Mouse (Mus musculus): ENCODE measurements at regions not wholly inside any gene's neighbourhood (a gene's known extent, or its start where the extent isn't known, plus 50 kb on each side); places are given as distances from the start of the nearest gene placed in this dataset.
A peak's percentile ranks its signal among the peaks of the same experiment; 100 is the strongest.

- no peak for DNase-seq (ENCODE audit: low read depth)
These were observed 112.5 kb upstream of the Egln3 start for GRCm38 (mm10) chr12:54316066-54316567.

- DNase-seq (ENCODE audit: low read depth), result no peak
These were observed 110.5 kb upstream of the Egln3 start for GRCm38 (mm10) chr12:54314153-54314552.

- DNase-seq (ENCODE audit: low read depth), result peak; percentile 37
These were observed 109.7 kb upstream of the Egln3 start for GRCm38 (mm10) chr12:54313211-54313845.

DNA sequence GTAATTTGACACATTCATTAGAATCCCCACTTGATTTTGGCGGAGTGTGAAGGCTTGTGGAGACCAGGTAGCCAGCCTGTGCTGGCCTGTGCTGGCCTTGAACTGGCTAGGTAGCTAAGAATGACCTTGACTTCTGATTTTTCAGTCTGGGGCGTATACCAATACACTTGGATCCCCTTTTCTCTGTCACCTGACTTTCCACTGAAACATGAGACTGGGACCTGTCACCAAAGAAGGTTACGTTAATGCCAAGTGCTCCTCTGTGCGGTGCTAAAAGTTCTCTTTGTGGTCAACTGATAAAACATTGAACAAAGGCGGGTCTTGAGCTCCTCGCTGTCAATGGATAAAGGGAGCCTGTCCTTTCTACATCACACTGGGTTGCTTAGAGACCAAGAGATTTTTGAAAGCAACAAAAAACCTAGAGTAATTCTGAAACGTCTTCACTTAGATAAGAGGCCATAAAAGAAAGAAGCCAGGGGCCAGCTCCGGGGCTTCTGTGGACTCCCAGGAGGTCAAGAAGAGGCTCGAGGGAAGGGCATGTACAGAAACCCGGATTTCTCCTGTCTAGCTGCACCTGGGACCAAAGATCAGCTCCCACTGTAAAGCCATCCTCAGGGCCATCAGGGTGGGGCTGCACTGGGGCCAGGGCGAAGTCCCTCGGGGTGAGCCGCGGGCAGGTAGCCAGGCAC lies 109.0 kb upstream of the Egln3 start:
- DNase-seq (ENCODE audit: low read depth), result no peak

- DNase-seq (ENCODE audit: low read depth), result no peak
These were observed 108.3 kb upstream of the Egln3 start for GRCm38 (mm10) chr12:54311896-54312521.

DNA sequence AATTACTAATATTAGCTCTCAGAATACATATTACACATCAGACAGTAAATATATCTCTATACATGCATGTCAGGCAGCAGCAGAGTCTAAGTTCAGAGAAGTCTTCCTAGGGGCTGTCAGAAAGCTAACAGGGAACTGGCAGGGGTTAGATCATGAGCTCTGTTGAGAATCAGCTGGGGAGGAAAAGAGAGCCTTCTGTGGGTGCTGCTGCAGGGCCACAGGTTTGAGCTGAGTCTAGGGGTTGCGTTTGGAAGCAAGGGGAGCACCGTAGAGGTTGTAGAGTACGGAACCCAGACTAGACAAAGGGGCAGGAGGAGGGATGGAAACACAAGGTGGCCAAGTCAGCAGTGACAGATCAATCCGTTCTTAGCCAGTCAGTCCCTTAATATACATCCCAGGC lies 106.2 kb upstream of the Egln3 start:
- no peak for DNase-seq (ENCODE audit: low read depth)

DNA sequence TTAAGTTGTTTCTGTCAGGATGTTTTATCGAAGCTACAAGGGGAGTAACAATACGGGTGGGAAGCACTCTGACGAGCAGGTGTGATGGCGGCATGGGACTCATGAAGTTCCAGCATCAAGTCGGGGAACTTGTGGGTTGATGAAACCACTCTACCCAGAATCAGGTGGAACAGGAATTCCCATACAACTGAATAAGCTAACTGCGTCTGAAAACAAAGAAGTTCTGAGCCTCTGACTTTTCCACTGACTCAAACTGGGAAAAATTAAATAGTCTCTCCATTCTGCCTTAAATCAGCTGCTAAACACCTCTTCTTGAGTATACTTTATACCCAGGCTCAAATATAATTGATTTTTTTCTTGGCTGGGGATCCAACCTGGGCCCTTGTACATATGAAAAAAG lies 105.6 kb upstream of the Egln3 start:
- no peak for DNase-seq (ENCODE audit: low read depth)

DNA sequence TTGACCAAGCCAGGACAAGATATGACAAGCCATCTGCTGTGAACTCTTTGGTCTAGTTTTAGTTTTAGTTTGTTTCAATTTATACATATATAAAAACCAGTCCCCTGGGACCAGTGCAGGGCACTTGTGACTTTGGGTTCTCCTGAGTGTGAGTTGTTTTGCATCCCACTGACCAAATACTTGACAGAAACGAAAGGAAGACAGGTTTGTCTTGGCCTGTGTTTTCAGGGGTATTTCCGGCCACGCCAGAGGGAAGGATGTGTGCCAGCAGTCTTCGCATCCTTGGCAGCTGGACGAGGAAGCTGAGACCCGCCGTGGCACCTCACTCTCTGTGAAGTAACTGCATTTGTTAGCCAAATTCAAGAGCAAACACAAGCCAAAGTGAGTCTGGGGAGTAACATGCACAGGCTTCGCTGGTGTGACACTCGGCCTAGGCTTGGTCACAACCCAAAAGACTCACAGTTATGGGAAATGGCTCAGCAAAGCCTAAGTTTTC lies 101.5 kb upstream of the Egln3 start:
- DNase-seq (ENCODE audit: low read depth), result no peak

DNA sequence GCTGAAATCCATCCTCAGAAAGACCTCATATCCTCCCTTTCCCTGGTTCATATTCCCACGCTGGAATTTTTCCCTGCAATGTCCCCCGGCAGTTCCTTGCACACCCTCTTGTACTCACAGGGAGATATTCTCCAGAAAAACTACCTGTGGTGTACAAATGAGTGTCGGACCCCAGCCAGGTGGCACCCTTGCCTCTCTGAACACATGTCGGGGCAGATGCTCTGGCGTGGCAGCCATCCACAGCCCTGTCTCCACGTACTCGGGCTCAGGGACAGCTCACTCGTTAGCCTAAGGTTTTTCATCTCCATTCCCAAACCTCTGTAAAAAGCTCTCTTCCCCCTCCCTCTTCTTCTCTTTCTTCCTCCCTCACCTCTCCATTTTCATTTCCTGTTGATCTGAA lies 100.1 kb upstream of the Egln3 start:
- no peak for DNase-seq (ENCODE audit: low read depth)

DNA sequence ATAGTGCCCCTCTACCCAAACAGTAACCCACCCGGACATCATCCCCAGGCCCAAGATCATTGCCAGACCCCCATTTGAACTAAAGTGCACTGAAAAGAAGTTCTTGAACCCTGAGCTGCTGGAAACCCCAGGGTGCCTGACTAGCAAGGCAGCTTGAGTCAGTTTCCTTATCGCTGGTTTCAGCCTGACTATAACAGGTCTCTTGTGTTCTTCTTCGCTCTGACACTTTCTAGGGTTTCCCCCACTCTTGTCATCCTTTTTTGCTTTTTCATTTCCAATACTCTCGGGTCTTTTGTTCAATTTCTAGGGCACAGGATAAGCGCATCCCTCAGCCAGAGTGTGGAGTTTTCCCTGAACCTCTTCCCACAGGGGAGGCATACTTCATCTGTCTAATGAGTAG lies 95.8 kb upstream of the Egln3 start:
- no peak for DNase-seq (ENCODE audit: low read depth)

- DNase-seq (ENCODE audit: low read depth), result no peak
These were observed 89.6 kb upstream of the Egln3 start for GRCm38 (mm10) chr12:54293248-54293647.

- DNase-seq (ENCODE audit: low read depth), result no peak
These were observed 86.7 kb upstream of the Egln3 start for GRCm38 (mm10) chr12:54290311-54290710.

GRCm38 (mm10) chr12:54288747-54289146 lies 85.1 kb upstream of the Egln3 start:
- DNase-seq (ENCODE audit: low read depth), result no peak

DNA sequence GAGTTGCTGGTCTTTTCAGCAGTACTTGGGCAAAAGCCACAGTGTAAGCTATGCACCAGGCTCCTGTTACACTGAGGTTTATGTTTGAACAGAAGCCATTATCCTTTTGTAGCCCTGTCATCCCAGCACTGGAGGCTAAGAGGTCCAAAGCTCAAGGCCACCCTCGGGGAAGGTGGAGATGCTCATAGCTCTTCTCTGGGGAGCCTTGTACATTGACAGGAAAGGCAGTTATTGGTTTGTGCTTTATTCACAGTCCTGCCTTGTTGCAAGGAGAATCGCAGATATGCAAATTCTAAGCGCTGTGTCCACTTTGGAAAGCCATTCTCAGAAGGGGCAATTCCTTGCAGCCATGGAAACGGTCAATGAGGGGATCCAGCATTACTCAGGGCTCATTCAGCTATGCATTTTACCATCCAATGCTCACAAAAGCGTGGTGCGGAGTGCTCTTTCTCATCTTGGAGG lies 84.4 kb upstream of the Egln3 start:
- no peak for DNase-seq (ENCODE audit: low read depth)

GRCm38 (mm10) chr12:54286911-54287819 lies 83.5 kb upstream of the Egln3 start:
- DNase-seq (ENCODE audit: low read depth), result no peak

DNA sequence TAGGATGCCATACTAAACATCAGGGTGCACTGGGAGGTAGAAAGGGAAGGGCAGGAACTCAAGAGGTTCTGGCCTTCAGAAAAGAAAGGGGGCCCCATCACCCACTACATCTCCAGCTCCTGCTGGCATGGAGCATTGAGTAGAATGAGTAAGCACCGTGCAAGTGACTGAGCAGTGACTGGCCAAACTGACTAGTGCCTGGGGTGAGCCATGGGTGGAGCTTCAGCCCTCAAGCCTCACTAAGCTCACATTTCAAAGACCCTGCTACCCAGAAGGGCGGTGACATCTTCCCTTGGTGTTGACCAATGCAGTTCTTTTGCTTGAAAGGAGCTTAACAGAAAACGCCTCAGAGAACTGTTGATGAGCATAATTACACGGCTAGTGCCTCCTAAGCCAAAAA lies 80.0 kb upstream of the Egln3 start:
- DNase-seq (ENCODE audit: low read depth), result peak; percentile 19

- no peak for DNase-seq (ENCODE audit: low read depth)
These were observed 79.4 kb upstream of the Egln3 start for GRCm38 (mm10) chr12:54283011-54283410.

DNA sequence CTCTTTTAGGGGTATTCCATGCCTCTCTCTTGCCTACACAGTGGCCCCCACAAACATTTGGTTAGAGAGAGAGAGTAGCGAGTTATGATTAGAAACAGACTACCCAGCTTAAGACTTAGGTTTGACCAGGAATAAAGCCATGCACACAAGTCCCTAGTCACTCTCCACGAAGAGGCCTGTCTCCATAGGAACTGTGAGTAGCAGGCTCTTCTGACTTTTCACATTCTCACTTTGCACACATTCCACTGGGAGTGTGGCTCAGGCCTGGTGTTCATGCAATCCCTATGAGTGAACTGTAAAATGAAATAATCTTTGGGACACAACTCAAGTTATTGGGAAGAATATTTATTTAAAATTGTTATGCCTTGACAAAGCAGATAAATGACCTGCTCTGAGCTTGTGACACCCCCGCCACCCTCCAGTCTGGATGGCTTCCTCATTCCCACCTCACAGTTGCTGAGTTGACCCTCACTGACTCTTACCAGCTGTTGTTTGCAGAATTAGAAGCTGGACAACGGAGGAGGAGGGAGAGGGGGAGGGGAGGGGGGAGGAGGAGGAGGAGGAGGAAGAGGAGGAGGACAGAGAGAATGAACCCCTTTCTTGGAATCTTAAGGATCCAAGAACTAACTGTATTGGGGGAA lies 78.7 kb upstream of the Egln3 start:
- DNase-seq (ENCODE audit: low read depth), result no peak

DNA sequence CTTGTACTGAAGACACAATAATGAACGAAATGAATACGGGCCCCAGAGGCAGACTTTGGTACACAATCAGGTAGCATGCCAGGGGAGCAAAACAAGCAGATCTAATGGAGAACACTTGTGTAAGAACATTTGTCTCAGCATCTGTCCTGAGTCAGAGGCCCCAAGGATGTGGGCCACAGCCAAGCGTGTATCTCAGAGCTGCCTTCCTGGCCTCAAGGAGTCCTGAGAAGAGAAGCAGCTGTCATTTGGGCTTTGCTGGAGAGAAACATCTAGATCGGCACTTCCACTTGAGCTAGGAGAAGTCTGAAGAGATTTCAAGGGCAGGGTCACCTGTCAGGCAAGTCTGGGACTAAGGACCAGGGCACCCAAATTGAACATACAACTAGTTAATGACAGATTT lies 76.8 kb upstream of the Egln3 start:
- DNase-seq (ENCODE audit: low read depth), result no peak

DNA sequence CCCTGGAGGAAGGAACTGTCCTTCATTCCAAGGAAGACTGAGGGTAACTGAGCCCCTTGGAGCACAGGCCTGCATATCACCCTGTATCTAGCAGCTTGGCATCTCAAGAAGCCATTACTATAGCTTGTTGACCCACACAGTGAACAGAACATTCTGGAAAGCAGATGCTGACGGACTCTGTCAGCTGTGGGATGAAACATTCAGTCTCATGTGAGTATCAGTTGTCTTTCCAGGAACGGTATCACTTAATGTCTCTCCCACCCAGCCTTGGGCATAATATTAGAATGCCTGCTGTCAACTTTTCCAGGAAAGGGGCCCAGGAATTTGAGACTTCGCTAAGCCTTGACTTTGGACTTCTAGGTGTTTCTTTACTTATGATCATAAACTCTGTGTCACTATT lies 76.3 kb upstream of the Egln3 start:
- DNase-seq (ENCODE audit: low read depth), result no peak

DNA sequence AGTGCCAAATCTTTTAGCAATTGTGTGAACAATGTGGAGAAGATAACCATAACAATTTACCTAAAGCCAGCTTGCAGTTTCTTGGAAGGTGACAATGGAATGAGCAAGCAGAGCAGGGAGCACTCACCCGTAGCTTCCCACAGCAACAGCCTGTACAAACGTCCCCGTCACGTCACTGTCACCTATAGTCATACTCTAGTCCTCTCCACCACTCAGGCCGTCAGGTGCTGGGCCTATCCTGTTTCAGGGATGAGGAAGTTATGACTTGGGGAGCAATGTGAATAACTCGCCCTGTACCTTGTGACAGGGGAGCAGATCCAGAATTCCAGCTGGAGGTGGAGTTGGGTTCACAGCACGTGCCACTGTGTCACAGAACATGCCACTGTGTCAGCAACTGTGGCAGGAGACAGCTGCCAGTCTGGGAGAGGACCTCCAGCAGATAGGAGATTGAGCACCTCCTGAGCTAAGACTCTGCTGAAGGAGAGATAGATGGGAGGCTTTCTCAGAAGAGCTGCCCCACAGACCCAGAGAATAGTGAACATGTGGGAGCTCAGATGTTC lies 73.4 kb upstream of the Egln3 start:
- no peak for DNase-seq (ENCODE audit: low read depth)
